Mouse (Mus musculus): ENCODE data around the gene C1qtnf3.

Gene C1qtnf3

DNA sequence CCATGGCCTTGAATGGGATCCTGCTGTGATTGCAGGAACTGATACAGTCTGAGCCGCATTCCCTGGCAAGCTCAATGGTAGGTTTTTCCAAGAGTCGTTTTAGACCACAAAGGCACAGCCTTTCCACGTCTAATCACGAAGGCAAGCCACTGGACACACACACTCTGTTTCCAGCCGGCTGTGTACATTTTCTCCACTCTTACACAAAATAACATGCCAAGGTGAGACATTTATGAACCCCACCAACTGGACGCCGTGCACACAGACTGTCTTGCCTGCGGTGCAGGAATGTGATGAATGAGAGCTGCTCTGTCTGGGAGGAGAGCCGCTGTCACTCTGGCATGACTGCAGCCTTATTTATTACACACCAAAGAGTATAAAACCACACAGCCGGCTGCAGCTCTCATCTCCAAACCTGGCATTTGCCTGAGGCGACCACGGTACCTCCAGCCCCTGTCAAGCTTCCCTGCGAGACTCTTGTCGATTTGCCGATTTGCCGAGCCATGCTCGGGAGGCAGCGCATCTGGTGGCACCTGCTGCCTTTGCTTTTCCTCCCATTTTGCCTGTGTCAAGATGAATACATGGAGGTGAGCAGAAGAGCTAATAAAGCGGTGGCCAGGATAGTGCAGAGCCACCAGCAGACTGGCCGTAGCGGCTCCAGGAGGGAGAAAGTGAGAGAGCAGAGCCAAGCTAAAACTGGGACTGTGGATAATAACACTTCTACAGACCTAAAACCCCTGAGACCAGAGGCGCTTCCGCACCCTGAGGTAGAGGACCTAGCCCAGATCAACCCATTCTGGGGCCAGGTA, at the start of gene C1qtnf3:
Gene C1qtnf3 (plus strand): TSS at position 382 of the 809 bp plus-strand sequence.
- H3K27me3 ChIP-seq (ENCODE audit: control insufficient read depth, insufficient read depth, low read length, poor library complexity, severe bottlenecking): no peaks in the 10 kb centered on the region
- DNase-seq (ENCODE audit: low read depth, low spot score): no peak
- no peaks in the 10 kb centered on the region for H3K36me3 ChIP-seq (ENCODE audit: control insufficient read depth, insufficient read depth, low read length, poor library complexity, severe bottlenecking)

DNA sequence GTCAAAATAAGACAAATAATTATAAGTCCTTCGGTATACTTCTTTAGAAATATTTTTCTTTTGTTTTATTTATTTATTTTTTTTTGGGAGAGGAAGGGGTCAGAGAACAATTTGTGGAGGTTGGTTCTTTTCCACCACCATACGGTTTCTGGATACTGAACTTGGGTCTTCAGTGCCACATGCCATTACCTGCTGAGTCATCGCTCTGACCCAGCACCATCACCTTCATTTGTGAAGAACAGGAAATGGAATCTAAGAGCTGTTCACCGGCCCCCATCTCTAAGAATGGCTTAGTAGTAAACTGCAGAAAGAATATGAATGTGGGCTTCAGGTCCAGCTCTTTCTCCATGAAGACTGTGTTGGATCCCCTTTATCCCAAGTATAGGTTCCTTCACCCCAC, 49.8 kb upstream of the C1qtnf3 start:
- no peaks in the 10 kb centered on the region for H3K36me3 ChIP-seq (ENCODE audit: control insufficient read depth, insufficient read depth, low read length, poor library complexity, severe bottlenecking)
- no peaks in the 10 kb centered on the region for H3K27me3 ChIP-seq (ENCODE audit: control insufficient read depth, insufficient read depth, low read length, poor library complexity, severe bottlenecking)
- DNase-seq (ENCODE audit: low read depth, low spot score): no peak

DNA sequence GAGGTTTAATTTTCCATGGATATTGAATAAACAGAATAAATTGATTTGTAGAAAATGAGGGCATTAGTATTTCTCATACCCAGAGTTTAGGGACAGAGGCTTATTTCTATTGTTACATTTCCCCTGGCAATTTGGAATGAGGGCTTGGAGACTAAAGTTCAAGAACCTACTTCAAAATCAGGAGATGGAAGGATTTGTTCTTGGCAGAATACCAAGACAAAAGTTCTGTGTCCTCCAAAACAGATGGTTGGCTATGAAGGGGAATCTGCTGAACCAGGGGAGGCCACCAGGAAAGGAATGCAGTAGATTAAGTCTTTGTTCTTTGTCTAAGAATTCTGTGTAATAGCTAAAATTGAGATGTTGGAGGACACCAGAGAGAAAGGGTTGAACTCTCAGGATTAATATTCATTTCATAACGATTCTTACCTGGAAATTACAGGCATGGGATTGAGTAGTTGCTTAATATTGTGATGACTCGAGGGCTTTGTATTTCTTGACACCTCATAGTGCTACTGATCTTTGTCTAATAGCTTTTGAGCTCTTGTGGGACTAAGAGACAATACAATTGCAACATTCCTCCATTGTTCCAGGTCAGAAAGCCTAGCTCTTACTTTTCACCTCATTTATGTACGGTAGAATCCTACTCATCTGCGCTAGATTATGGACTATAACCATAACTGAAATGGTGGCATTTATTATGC, 35.4 kb upstream of the C1qtnf3 start:
- Histone ChIP-seq H3K27me3 (ENCODE audit: control insufficient read depth, insufficient read depth, low read length, poor library complexity, severe bottlenecking) (no peaks in the 10 kb centered on the region), H3K36me3 (ENCODE audit: control insufficient read depth, insufficient read depth, low read length, poor library complexity, severe bottlenecking) (no peaks in the 10 kb centered on the region)
- no peak for DNase-seq (ENCODE audit: low read depth, low spot score)

DNA sequence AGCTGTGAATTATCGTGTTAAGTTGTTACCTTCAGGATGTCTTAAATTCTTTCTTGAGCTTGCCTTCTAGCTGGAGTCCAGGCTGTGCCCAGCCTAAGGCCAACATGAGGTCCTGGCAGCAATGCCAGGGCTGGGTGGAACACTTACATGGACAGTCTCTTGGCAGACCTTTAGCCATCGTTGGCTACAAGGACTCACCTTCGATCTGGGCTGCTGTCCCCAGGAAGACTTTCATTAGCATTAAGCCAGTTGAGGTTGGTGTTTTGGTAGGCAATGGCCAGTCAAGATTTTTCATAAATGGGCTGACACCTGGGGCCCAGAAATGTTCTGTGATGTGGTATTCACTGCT, 34.8 kb upstream of the C1qtnf3 start:
- H3K27me3 ChIP-seq (ENCODE audit: control insufficient read depth, insufficient read depth, low read length, poor library complexity, severe bottlenecking): no peaks in the 10 kb centered on the region
- H3K36me3 ChIP-seq (ENCODE audit: control insufficient read depth, insufficient read depth, low read length, poor library complexity, severe bottlenecking): no peaks in the 10 kb centered on the region
- no peak for DNase-seq (ENCODE audit: low read depth, low spot score)

DNA sequence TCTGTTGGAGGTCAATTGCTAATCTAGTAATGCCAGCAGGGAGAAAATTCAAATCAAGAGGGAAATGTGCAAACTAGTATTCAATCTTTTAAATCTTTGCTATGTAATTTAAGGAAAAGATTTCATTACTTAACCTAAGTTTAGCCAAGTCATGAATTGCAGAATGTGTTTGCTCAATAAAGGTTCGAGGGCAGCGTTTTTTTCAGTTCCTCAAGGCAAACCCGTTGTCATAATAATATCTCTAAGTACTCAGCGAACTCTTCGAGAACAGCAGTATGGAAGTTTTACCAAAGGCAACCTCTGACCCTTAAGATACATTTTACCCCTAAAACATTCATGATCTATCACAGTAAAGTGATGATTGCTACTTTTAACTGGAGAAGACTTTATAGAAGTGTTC, 31.9 kb upstream of the C1qtnf3 start:
- DNase-seq (ENCODE audit: low read depth, low spot score): no peak
- no peaks in the 10 kb centered on the region for H3K36me3 ChIP-seq (ENCODE audit: control insufficient read depth, insufficient read depth, low read length, poor library complexity, severe bottlenecking)
- H3K27me3 ChIP-seq (ENCODE audit: control insufficient read depth, insufficient read depth, low read length, poor library complexity, severe bottlenecking): no peaks in the 10 kb centered on the region

DNA sequence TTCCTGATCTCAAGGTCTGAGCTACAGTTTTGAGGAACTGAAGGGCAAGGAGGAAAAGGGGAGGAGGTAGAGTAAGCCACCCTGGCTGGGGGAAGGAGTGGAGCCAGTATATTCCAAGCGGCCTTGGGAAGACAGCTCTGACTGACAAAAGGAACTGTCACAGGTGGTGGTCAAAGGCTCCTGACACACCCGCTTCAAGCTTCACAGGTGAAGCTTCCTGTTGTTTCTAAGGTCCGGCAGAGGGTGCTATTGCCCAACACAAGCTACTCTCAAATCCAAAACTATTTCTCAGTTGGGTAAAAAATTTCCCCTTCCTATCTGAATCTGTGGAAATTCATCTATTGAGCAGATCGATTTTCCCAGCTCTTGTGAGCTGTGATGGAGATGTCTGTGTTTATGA, 31.1 kb upstream of the C1qtnf3 start:
- Histone ChIP-seq H3K36me3 (ENCODE audit: control insufficient read depth, insufficient read depth, low read length, poor library complexity, severe bottlenecking) (no peaks in the 10 kb centered on the region), H3K27me3 (ENCODE audit: control insufficient read depth, insufficient read depth, low read length, poor library complexity, severe bottlenecking) (no peaks in the 10 kb centered on the region)
- DNase-seq (ENCODE audit: low read depth, low spot score): peak; percentile 45

DNA sequence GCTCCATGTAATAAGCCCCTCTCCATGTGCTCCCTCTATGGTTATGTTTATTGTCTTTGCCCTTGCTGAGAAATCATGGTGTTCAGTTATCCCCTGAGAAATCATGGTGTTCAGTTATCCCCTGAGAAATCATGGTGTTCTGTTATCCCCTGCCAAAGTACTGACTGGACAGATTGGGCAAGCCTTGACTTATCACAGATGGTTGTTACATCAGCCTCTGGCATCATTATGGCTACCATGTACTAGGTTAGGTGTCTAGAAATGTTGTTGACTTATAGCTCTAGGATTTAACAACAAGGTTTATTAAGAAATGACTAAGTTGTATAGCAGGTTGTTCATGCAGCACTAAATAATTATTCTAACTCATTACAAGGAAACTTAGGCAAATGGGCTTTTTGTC, 30.1 kb upstream of the C1qtnf3 start:
- Histone ChIP-seq H3K27me3 (ENCODE audit: control insufficient read depth, insufficient read depth, low read length, poor library complexity, severe bottlenecking) (no peaks in the 10 kb centered on the region), H3K36me3 (ENCODE audit: control insufficient read depth, insufficient read depth, low read length, poor library complexity, severe bottlenecking) (no peaks in the 10 kb centered on the region)
- DNase-seq (ENCODE audit: low read depth, low spot score): no peak

DNA sequence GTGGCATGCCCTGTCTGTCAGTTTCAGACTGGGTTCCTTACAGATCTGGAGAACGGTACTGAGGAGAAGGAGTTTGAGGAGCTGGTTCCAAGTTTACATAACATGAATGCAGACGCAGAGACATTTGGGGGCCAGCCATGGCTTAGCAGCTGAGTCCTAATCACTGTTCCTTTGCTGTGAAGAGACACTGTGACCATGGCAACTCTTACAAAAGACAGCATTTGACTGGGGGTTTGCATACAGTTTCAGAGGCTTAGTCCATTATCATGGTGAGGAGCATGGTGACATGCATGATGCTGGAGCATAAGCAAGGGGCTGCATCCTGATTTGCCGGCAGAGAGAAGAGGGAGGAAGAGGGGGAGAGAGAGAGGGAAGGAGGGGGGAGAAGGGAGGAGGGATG, 29.6 kb upstream of the C1qtnf3 start:
- no peaks in the 10 kb centered on the region for H3K27me3 ChIP-seq (ENCODE audit: control insufficient read depth, insufficient read depth, low read length, poor library complexity, severe bottlenecking)
- DNase-seq (ENCODE audit: low read depth, low spot score): no peak
- H3K36me3 ChIP-seq (ENCODE audit: control insufficient read depth, insufficient read depth, low read length, poor library complexity, severe bottlenecking): no peaks in the 10 kb centered on the region

DNA sequence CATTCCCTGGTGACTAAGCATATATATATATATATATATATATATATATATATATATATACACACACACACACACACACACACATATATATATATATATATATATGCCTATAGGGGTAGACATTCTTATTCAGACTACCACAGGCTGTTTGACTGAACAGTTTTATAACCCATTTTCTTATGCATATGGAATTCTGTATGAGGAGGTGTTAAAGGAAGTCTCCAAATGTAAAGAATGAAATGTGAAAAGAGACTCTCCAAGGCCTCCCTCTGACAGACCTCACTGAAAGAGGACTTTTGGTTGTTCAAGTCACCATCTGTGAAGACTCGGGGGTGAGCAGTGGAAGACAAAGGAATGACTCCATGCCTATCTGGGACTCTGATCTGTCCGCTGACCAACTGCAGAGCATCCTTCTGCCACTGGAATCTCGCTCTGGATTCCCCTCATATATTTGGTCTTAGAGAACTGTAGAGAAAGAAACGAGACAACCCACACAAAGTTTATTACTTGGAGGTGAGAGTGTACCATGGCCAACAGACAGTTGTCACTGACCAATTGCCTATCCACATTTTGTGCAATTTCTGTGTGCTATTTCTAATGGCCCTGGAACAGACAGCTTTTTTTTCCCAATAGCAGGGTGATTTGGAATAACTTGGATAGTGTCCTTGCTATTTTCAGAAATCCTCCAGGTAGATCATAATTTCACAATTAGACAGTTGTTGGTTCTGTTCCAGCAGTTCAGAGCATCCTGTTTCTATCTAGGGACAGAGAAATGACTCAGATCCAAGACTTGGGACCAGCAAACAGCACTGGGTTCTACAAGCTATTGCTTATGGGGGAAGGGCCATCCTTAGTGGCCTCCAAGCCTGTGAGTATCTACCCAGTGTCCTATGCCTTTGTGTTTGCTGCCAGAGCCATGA, 28.8 kb upstream of the C1qtnf3 start:
- H3K36me3 ChIP-seq (ENCODE audit: control insufficient read depth, insufficient read depth, low read length, poor library complexity, severe bottlenecking): no peaks in the 10 kb centered on the region
- DNase-seq (ENCODE audit: low read depth, low spot score): no peak
- no peaks in the 10 kb centered on the region for H3K27me3 ChIP-seq (ENCODE audit: control insufficient read depth, insufficient read depth, low read length, poor library complexity, severe bottlenecking)

DNA sequence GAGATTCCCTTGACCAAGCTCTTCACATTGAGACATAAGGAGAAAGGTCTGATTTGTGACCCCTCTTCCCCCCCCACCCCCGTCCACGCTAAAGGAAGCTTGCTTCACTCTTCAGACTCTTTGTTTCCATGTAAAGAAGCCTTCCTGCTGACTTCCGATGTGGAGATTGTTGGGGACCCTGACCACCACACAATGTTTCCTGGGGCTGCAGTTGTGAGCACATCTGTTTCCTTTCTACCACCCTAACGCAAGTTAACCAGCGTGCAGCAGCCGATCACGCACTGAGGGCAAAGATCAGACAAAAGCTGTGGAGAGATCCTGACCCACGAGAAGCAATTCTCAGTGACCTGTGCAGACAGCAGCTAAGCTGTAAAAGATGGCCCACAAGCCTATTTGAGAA, 24.8 kb upstream of the C1qtnf3 start:
- Histone ChIP-seq H3K27me3 (ENCODE audit: control insufficient read depth, insufficient read depth, low read length, poor library complexity, severe bottlenecking) (no peaks in the 10 kb centered on the region), H3K36me3 (ENCODE audit: control insufficient read depth, insufficient read depth, low read length, poor library complexity, severe bottlenecking) (no peaks in the 10 kb centered on the region)
- no peak for DNase-seq (ENCODE audit: low read depth, low spot score)

DNA sequence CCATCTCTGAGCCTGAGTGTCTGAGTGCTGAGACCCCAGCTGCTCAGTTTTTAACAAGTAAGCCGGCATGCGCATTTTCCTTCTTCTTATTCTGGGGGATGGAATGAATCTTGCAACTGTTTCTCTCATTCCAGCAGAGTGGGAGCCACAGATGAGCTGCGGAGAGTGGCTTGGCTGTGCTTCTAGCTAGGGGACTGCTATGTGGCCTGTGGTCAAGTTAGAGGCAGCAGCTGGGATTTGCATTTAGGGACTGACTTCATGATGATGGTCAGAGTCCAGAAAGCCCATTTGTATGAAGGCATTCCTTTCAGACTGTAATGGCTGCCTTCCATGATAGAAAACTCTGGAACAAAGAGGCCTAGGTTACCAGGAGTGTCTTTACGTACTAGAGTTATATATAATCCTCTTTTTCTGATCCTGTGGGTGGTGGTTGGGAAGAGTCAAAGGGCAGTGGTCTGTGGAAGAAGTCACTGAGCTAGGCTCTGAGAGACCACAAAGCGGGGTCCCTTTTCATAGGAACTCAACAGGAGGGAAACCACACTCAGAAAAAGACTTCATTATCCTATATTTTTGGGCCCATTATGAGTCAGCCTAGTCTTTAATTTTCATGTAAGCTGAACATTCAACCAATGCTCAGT, 23.4 kb upstream of the C1qtnf3 start:
- DNase-seq (ENCODE audit: low read depth, low spot score): no peak

DNA sequence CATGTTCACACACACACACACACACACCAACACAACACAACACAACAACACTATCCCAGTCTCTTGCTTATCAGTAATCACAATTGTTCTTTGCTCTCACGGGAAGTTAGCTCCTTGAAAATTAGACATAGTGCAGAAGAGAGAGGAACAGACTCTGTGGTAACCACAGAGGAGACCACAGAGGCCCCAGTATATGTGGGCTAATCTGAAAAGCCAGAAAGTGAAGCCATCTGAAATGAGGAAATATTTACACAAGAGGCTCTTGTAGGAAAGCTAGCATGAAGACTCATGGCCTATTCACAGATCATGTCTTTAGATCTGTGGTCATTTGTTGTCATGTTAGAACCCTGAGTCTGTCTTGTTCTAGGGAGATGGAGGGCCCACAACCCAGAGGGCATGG, 18.2 kb upstream of the C1qtnf3 start:
- DNase-seq (ENCODE audit: low read depth, low spot score): no peak

More for the DNA sequence above, 23.4 kb upstream of the C1qtnf3 start:
- Histone ChIP-seq H3K36me3 (ENCODE audit: control insufficient read depth, insufficient read depth, low read length, poor library complexity, severe bottlenecking) (no peaks in the 10 kb centered on the region), H3K27me3 (ENCODE audit: control insufficient read depth, insufficient read depth, low read length, poor library complexity, severe bottlenecking) (no peaks in the 10 kb centered on the region)

DNA sequence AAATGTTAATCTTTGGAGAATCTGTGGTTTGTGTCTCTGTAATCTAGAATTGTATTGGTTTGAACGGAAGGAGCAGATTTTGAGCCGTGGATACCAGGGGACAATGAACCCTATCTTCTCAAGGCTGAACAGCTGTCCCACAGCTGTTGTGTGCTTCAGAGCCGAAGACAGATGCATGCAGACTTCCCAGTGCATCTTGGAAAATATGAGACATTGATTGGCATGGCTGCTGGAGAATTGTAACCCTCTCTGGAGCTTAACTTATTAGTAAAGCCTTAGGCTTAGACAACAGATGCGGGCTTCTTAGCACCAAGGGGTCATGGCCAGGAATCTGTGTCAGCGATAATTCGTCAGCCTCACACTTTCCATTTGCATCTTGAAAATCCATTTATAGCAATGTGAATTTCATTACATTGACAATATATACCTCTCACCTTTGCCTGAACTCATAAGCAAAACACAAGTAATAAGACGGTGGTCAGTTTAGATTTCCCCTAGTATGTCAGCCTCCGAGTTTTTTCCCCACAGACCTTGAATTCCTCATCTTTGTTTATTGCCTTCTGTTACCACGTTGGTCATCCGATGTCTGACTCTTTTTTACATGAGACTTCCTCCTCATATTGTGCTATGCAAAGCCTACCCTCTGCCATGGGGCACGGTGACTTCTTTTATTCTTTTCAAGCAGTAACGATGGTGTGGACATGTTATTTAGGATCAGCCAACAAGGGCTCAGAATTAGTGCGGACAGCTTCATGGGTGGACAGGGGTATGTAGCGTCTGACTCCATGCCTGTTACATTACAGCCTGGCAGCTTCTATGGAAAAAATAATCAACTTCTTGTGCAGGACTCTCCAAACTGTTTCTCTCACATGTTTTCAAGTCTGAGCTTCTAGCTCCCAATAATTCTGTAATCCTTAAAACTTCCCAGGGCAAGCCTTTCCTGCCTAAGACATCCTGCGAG, 11.7 kb upstream of the C1qtnf3 start:
- no peak for DNase-seq (ENCODE audit: low read depth, low spot score)
- no peaks in the 10 kb centered on the region for H3K27me3 ChIP-seq (ENCODE audit: control insufficient read depth, insufficient read depth, low read length, poor library complexity, severe bottlenecking)
- no peaks in the 10 kb centered on the region for H3K36me3 ChIP-seq (ENCODE audit: control insufficient read depth, insufficient read depth, low read length, poor library complexity, severe bottlenecking)

More for the DNA sequence above, 18.2 kb upstream of the C1qtnf3 start:
- Histone ChIP-seq H3K27me3 (ENCODE audit: control insufficient read depth, insufficient read depth, low read length, poor library complexity, severe bottlenecking) (no peaks in the 10 kb centered on the region), H3K36me3 (ENCODE audit: control insufficient read depth, insufficient read depth, low read length, poor library complexity, severe bottlenecking) (no peaks in the 10 kb centered on the region)

DNA sequence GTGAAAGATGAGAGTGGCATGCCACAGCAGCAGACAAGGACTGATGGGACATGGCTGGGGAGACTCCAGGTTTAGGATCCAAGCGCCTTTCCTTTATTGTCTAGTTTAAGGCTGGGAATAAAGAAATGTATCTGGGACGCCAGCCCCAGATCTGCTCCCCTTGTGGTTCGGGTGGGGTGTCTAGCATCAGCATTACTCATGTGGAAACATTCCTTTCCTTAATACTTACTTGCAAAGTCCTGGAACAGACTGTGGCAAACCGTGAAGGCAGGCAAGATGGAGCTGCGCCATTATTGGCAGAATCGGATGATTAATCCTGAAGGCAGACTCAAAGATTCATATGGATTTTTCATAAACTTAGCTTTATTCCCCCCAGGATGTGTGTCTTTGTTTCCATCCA, 10.2 kb upstream of the C1qtnf3 start:
- no peaks in the 10 kb centered on the region for H3K36me3 ChIP-seq (ENCODE audit: control insufficient read depth, insufficient read depth, low read length, poor library complexity, severe bottlenecking)
- no peak for DNase-seq (ENCODE audit: low read depth, low spot score)
- H3K27me3 ChIP-seq (ENCODE audit: control insufficient read depth, insufficient read depth, low read length, poor library complexity, severe bottlenecking): no peaks in the 10 kb centered on the region

Measured in splenic B cell, adult 2 months (primary cell).